Mouse (Mus musculus) heart, postnatal 0 days (tissue): ENCODE results near the gene Sdk2. TPM values are rescaled to one million over a fixed set of nuclear protein-coding genes. Genes with fewer than 3 reads are reported as not detected.

ENCODE experiments used
- ATAC-seq: fragments of 200-750 bp; cut with Nextera tagmentation; 2 replicates; pipeline ENCODE4 v1.8.0; 2017; ENCODE audit warnings: low read depth, moderate number of reproducible peaks, moderate library complexity; ENCODE audit not compliant: insufficient read depth
- DNase-seq: peaks from one replicate; pipeline ENCODE4 v3.0.0-alpha.2; 2016; ENCODE audit warnings: low spot score
- H3K27ac ChIP-seq: fragments of 300-500 bp; sonication (generic); 2 replicates; pipeline ENCODE4 v1.5.1; 2014; ENCODE audit warnings: low read depth, mild to moderate bottlenecking
- H3K27me3 ChIP-seq: fragments of 300-500 bp; sonication (generic); 2 replicates; pipeline ENCODE4 v1.6.1; 2014; ENCODE audit warnings: low read length, mixed read lengths; ENCODE audit not compliant: control insufficient read depth, insufficient read depth
- H3K36me3 ChIP-seq: fragments of 300-500 bp; sonication (generic); replicated peaks from 2 replicates; pipeline ENCODE4 v1.6.1; 2014; ENCODE audit warnings: low read length, mixed read lengths; ENCODE audit not compliant: control insufficient read depth, insufficient read depth
- H3K4me1 ChIP-seq: fragments of 300-500 bp; sonication (generic); 2 replicates; pipeline ENCODE4 v1.6.1; 2014; ENCODE audit warnings: antibody characterized with exemption; ENCODE audit not compliant: control insufficient read depth, insufficient read depth
- H3K4me2 ChIP-seq: fragments of 300-500 bp; sonication (generic); 2 replicates; pipeline ENCODE4 v1.6.1; 2014; ENCODE audit warnings: low read depth, mild to moderate bottlenecking, low read length, moderate library complexity
- H3K4me3 ChIP-seq: fragments of 300-500 bp; sonication (generic); 2 replicates; pipeline ENCODE4 v1.5.1; 2014; ENCODE audit warnings: low read depth, low read length
- H3K9ac ChIP-seq: fragments of 300-500 bp; sonication (generic); replicated peaks from 2 replicates; pipeline ENCODE4 v1.6.1; 2014; ENCODE audit warnings: low read depth, low read length, mixed read lengths
- H3K9me3 ChIP-seq: fragments of 300-500 bp; sonication (generic); replicated peaks from 2 replicates; pipeline ENCODE4 v1.6.1; 2016; ENCODE audit warnings: low read length; ENCODE audit not compliant: control insufficient read depth
- CTCF ChIP-seq: IDR thresholded peaks from 2 replicates; pipeline ENCODE4 v1.5.1; 2016; ENCODE audit warnings: antibody characterized with exemption, control low read depth, low read depth
- EP300 ChIP-seq: IDR thresholded peaks from 2 replicates; pipeline ENCODE4 v1.6.1; 2016; ENCODE audit warnings: antibody characterized with exemption, low read depth
- WGBS: fragments of 180-500 bp; shearing (Covaris S2); extraction: QIAGEN DNeasy Blood & Tissue Kit; methylation state at CpG from one replicate; pipeline ENCODE4 v1.1.7; 2014; 5-methylcytosine and 5-hydroxymethylcytosine counted together
- polyA plus RNA-seq: library from polyadenylated mRNA; unstranded; fragments of >200 nt; fragmentation: Nextera tagmentation; extraction: Ambion mirVana; gene quantifications from 2 replicates; pipeline ENCODE4 v1.2.1, GENCODE M21; 2015
- total RNA-seq: library from RNA; depleted of rRNA; stranded (reverse); fragments of >200 nt; gene quantifications from 2 replicates; pipeline ENCODE4 v1.2.3, GENCODE M21; 2014; ENCODE audit warnings: low replicate concordance

The Sdk2 gene
- total and polyA plus RNA-seq, 2 experiments from 2014 or later: 0.27 to 1.9 TPM

DNA sequence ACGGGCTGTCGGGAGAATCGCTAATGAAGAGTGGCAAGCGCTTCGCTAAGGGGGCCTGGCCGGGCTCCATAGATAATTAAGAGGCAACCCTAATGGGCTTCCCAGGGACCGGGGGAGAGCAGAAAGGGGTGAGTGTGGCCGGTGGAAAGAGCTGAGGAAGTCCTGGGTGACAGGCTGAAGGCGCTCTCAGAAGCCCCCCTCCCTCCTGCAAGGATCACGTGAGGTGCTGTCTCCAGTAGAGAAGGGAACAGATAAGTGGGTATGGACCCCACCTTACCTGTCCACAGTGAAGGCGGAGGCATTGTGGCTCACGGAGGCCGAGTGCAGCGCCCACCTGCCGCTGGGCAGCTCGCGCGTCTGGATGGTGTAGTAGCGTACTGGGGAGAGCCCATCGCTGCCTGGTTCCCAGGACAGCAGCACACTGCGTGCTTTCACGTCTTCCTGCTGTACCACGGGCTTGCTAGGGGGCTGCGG, 238.7 kb downstream of the Sdk2 start:
- no peaks in the 10 kb centered on the region for H3K9me3 ChIP-seq
- H3K4me1 ChIP-seq: no peaks in the 10 kb centered on the region
- H3K9ac ChIP-seq: no peak overlapping the region
- no peak for DNase-seq
- no peaks in the 10 kb centered on the region for H3K27me3 ChIP-seq
- ATAC-seq: no peak
- no peaks in the 10 kb centered on the region for H3K36me3 ChIP-seq
- no peak overlapping the region for H3K27ac ChIP-seq
- TF ChIP-seq CTCF (no peak), EP300 (no peak)
- H3K4me2 ChIP-seq: no peak overlapping the region
- WGBS: 54% methylated on average over 23 of the region's 24 CpGs
- no peak overlapping the region for H3K4me3 ChIP-seq

- H3K36me3 ChIP-seq: no peaks in the 10 kb centered on the region
- H3K27me3 ChIP-seq: no peaks in the 10 kb centered on the region
- no peaks in the 10 kb centered on the region for H3K9me3 ChIP-seq
- peaks cover 8% of the 10 kb centered on the region for H3K4me1 ChIP-seq
- no peak overlapping the region for H3K9ac ChIP-seq
- no peak for TF ChIP-seq EP300
- TF ChIP-seq CTCF: no peak
- no peak overlapping the region for H3K4me2 ChIP-seq
- no peak overlapping the region for H3K4me3 ChIP-seq
- WGBS: 89% methylated on average over 10 of the region's 10 CpGs
- no peak overlapping the region for H3K27ac ChIP-seq
- ATAC-seq: no peak
- no peak for DNase-seq
Observed at GRCm38 (mm10) chr11:113820005-113820404, 246.8 kb downstream of the Sdk2 start.

DNA sequence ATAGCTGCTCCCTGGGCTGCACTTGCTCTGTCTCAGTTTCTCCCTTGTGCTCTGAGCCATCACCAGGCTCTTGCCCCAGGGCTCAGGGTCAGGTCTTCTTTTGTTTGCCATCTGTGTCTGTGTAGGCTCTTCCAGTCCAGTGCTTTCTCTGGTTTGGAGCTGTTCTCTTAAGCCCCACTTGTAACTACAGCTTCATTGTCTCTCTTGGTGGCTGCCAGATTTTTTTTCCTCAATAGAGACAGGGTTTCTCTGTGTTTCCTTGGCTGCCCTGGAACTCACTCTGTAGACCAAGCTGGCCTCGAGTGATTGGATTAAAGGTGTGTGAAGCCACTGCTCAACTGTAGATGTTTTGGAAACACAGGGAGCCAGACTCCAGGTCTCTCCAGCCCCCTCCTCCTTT, 247.8 kb downstream of the Sdk2 start:
- no peaks in the 10 kb centered on the region for H3K36me3 ChIP-seq
- 27% methylated on average over 1 of the region's 1 CpGs for WGBS
- H3K4me3 ChIP-seq: no peak overlapping the region
- no peak overlapping the region for H3K27ac ChIP-seq
- H3K27me3 ChIP-seq: no peaks in the 10 kb centered on the region
- no peak overlapping the region for H3K4me2 ChIP-seq
- H3K4me1 ChIP-seq: peaks cover 8% of the 10 kb centered on the region
- H3K9ac ChIP-seq: no peak overlapping the region
- H3K9me3 ChIP-seq: no peaks in the 10 kb centered on the region
- DNase-seq: no peak
- no peak for ATAC-seq
- TF ChIP-seq EP300 (no peak), CTCF (no peak)

GRCm38 (mm10) chr11:113816971-113817548, 249.8 kb downstream of the Sdk2 start:
- ATAC-seq (peak; percentile 33; the same call in 1 of the 2 replicates), DNase-seq (no peak)
- H3K4me1 ChIP-seq: peaks cover 8% of the 10 kb centered on the region
- H3K4me2 ChIP-seq: no peak overlapping the region
- WGBS: 54% methylated on average over 12 of the region's 12 CpGs
- H3K9ac ChIP-seq: no peak overlapping the region
- H3K27me3 ChIP-seq: no peaks in the 10 kb centered on the region
- TF ChIP-seq EP300: no peak
- TF ChIP-seq CTCF: no peak
- no peak overlapping the region for H3K4me3 ChIP-seq
- H3K27ac ChIP-seq: no peak overlapping the region
- no peaks in the 10 kb centered on the region for H3K36me3 ChIP-seq
- no peaks in the 10 kb centered on the region for H3K9me3 ChIP-seq

DNA sequence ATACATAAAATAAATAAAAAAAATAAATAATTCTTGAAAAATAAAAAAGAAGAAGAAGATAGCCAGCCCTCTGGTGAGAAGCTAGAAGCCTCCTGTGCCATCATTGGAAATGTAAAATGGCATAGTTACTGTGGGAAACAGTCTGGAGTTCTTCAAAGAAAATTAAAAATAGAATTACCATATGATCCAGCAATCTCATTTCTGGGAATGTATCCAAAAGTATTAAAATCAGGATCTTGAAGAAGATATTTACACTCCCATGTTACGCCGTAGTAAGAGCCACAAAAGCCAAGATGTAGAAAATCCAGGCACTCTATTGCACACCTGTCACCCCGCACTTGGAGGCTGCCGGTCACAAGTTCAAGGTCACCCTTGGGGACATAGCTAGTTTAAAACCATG, 250.4 kb downstream of the Sdk2 start:
- no peak overlapping the region for H3K4me3 ChIP-seq
- no peaks in the 10 kb centered on the region for H3K36me3 ChIP-seq
- 34% methylated on average over 4 of the region's 4 CpGs for WGBS
- TF ChIP-seq EP300: no peak
- H3K9ac ChIP-seq: no peak overlapping the region
- DNase-seq (no peak), ATAC-seq (no peak)
- no peaks in the 10 kb centered on the region for H3K27me3 ChIP-seq
- H3K4me2 ChIP-seq: no peak overlapping the region
- H3K27ac ChIP-seq: no peak overlapping the region
- H3K9me3 ChIP-seq: no peaks in the 10 kb centered on the region
- H3K4me1 ChIP-seq: peaks cover 8% of the 10 kb centered on the region
